Mouse (Mus musculus): ENCODE results near the gene Wdr37. TPM values are rescaled to one million over a fixed set of nuclear protein-coding genes. Genes with fewer than 3 reads are reported as not detected.

The Wdr37 gene
- polyA plus RNA-seq, 1 experiment from 2014 or later: 7.7 TPM

- 77% methylated on average over 3 of the region's 3 CpGs for WGBS
- Histone ChIP-seq H3K4me1 (replicated peaks; ENCODE audit: control insufficient read depth, insufficient read depth, low read length) (no peaks in the 10 kb centered on the region), H3K27me3 (replicated peaks; ENCODE audit: control insufficient read depth, insufficient read depth, low read length) (no peaks in the 10 kb centered on the region), H3K27ac (ENCODE audit: low read depth, low read length) (no peak overlapping the region), H3K4me2 (replicated peaks; ENCODE audit: low read depth) (no peak overlapping the region), H3K4me3 (ENCODE audit: low read depth, low read length) (no peak overlapping the region), H3K9ac (ENCODE audit: low read depth, low read length) (no peak overlapping the region), H3K9me3 (ENCODE audit: control insufficient read depth) (no peaks in the 10 kb centered on the region), H3K36me3 (ENCODE audit: control insufficient read depth, insufficient read depth) (no peaks in the 10 kb centered on the region)
- ATAC-seq: no peak
- no peak for TF ChIP-seq CTCF (IDR thresholded peaks at IDR 0.05; ENCODE audit: low read depth)
Measured at GRCm38 (mm10) chr13:8881611-8882010, 9.9 kb upstream of the Wdr37 start.

- H3K27ac ChIP-seq (ENCODE audit: low read depth, low read length): no peak overlapping the region
- no peak for TF ChIP-seq CTCF (IDR thresholded peaks at IDR 0.05; ENCODE audit: low read depth)
- no peaks in the 10 kb centered on the region; the same call in 1 of the 2 replicates for H3K4me1 ChIP-seq (replicated peaks; ENCODE audit: control insufficient read depth, insufficient read depth, low read length)
- H3K27me3 ChIP-seq (replicated peaks; ENCODE audit: control insufficient read depth, insufficient read depth, low read length): no peaks in the 10 kb centered on the region
- no peak overlapping the region for H3K9ac ChIP-seq (ENCODE audit: low read depth, low read length)
- H3K9me3 ChIP-seq (ENCODE audit: control insufficient read depth): no peaks in the 10 kb centered on the region
- no peak overlapping the region for H3K4me3 ChIP-seq (ENCODE audit: low read depth, low read length)
- no peak for ATAC-seq
- WGBS: 60% methylated on average over 1 of the region's 1 CpGs
- H3K4me2 ChIP-seq (replicated peaks; ENCODE audit: low read depth): no peak overlapping the region
- H3K36me3 ChIP-seq (ENCODE audit: control insufficient read depth, insufficient read depth): no peaks in the 10 kb centered on the region
Measured at GRCm38 (mm10) chr13:8873776-8874175, 2.1 kb upstream of the Wdr37 start.

GRCm38 (mm10) chr13:8870510-8871313 is 997 bp downstream of the Wdr37 start:
- H3K27me3 ChIP-seq (replicated peaks; ENCODE audit: control insufficient read depth, insufficient read depth, low read length): no peaks in the 10 kb centered on the region
- TF ChIP-seq CTCF (IDR thresholded peaks at IDR 0.05; ENCODE audit: low read depth): peak; percentile 99
- WGBS: under 1% methylated on average over 57 of the region's 57 CpGs
- H3K4me1 ChIP-seq (replicated peaks; ENCODE audit: control insufficient read depth, insufficient read depth, low read length): no peaks in the 10 kb centered on the region; the same call in 1 of the 2 replicates
- peak overlapping the region; percentile 91 for H3K27ac ChIP-seq (ENCODE audit: low read depth, low read length)
- no peaks in the 10 kb centered on the region for H3K9me3 ChIP-seq (ENCODE audit: control insufficient read depth)
- H3K4me3 ChIP-seq (ENCODE audit: low read depth, low read length): peak overlapping the region; percentile 88
- H3K36me3 ChIP-seq (ENCODE audit: control insufficient read depth, insufficient read depth): no peaks in the 10 kb centered on the region
- H3K9ac ChIP-seq (ENCODE audit: low read depth, low read length): peak overlapping the region; percentile 69
- ATAC-seq: peak; percentile 82
- H3K4me2 ChIP-seq (replicated peaks; ENCODE audit: low read depth): peak overlapping the region; percentile 84

GRCm38 (mm10) chr13:8870160-8870509 is 1.6 kb downstream of the Wdr37 start:
- TF ChIP-seq CTCF (IDR thresholded peaks at IDR 0.05; ENCODE audit: low read depth): no peak
- Histone ChIP-seq H3K27me3 (replicated peaks; ENCODE audit: control insufficient read depth, insufficient read depth, low read length) (no peaks in the 10 kb centered on the region), H3K27ac (ENCODE audit: low read depth, low read length) (peak overlapping the region; percentile 91), H3K9ac (ENCODE audit: low read depth, low read length) (peak overlapping the region; percentile 69), H3K9me3 (ENCODE audit: control insufficient read depth) (no peaks in the 10 kb centered on the region), H3K4me2 (replicated peaks; ENCODE audit: low read depth) (peak overlapping the region; percentile 84), H3K36me3 (ENCODE audit: control insufficient read depth, insufficient read depth) (no peaks in the 10 kb centered on the region), H3K4me1 (replicated peaks; ENCODE audit: control insufficient read depth, insufficient read depth, low read length) (no peaks in the 10 kb centered on the region; the same call in 1 of the 2 replicates), H3K4me3 (ENCODE audit: low read depth, low read length) (peak overlapping the region; percentile 88)
- no peak for ATAC-seq
- 4% methylated on average over 9 of the region's 9 CpGs for WGBS

- peak overlapping the region; percentile 84 for H3K4me2 ChIP-seq (replicated peaks; ENCODE audit: low read depth)
- no peak for ATAC-seq
- no peak for TF ChIP-seq CTCF (IDR thresholded peaks at IDR 0.05; ENCODE audit: low read depth)
- no peaks in the 10 kb centered on the region for H3K27me3 ChIP-seq (replicated peaks; ENCODE audit: control insufficient read depth, insufficient read depth, low read length)
- H3K4me1 ChIP-seq (replicated peaks; ENCODE audit: control insufficient read depth, insufficient read depth, low read length): no peaks in the 10 kb centered on the region; the same call in 1 of the 2 replicates
- peak overlapping the region; percentile 88 for H3K4me3 ChIP-seq (ENCODE audit: low read depth, low read length)
- H3K9ac ChIP-seq (ENCODE audit: low read depth, low read length): peak overlapping the region; percentile 69; the same call in 1 of the 2 replicates
- 49% methylated on average over 5 of the region's 5 CpGs for WGBS
- H3K36me3 ChIP-seq (ENCODE audit: control insufficient read depth, insufficient read depth): no peaks in the 10 kb centered on the region
- no peak overlapping the region for H3K27ac ChIP-seq (ENCODE audit: low read depth, low read length)
- H3K9me3 ChIP-seq (ENCODE audit: control insufficient read depth): no peaks in the 10 kb centered on the region
Measured at GRCm38 (mm10) chr13:8869578-8870157, 2.0 kb downstream of the Wdr37 start.

DNA sequence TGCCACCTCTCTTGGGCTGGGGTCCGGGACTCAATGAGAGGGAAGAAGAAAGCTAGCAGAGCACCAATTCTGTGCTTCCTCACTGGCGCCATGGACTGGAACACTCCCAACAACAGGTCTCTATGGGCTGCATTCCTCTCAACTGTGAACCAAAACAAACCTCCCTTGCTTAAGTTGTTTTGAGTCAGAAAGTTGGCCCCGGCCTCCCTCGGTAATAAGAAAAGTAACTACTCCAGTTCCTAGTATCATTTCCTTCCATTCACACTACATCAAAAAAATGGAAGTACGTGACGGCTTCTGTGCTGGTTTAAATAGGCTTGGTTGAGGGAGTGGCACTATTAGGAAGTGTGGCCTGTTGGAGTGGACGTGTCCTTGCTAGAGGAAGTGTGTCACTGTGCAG is 5.1 kb downstream of the Wdr37 start:
- WGBS: 73% methylated on average over 7 of the region's 7 CpGs
- H3K36me3 ChIP-seq (ENCODE audit: control insufficient read depth, insufficient read depth): no peaks in the 10 kb centered on the region
- no peaks in the 10 kb centered on the region; the same call in 1 of the 2 replicates for H3K4me1 ChIP-seq (replicated peaks; ENCODE audit: control insufficient read depth, insufficient read depth, low read length)
- H3K27ac ChIP-seq (ENCODE audit: low read depth, low read length): no peak overlapping the region
- no peak overlapping the region for H3K4me3 ChIP-seq (ENCODE audit: low read depth, low read length)
- H3K9ac ChIP-seq (ENCODE audit: low read depth, low read length): no peak overlapping the region
- no peak overlapping the region for H3K4me2 ChIP-seq (replicated peaks; ENCODE audit: low read depth)
- no peaks in the 10 kb centered on the region for H3K27me3 ChIP-seq (replicated peaks; ENCODE audit: control insufficient read depth, insufficient read depth, low read length)
- no peak for TF ChIP-seq CTCF (IDR thresholded peaks at IDR 0.05; ENCODE audit: low read depth)
- H3K9me3 ChIP-seq (ENCODE audit: control insufficient read depth): no peaks in the 10 kb centered on the region
- ATAC-seq: no peak
